Mouse (Mus musculus) embryonic facial prominence, embryonic 11.5 days (tissue): ENCODE results near the gene Ppt2. TPM values are rescaled to one million over a fixed set of nuclear protein-coding genes. Genes with fewer than 3 reads are reported as not detected.
A peak's percentile ranks its signal among the peaks of the same experiment; 100 is the strongest.

ENCODE experiments used
- ATAC-seq: fragments of 200-750 bp; cut with Nextera tagmentation; replicated peaks from 2 replicates; pipeline ENCODE4 v1.8.0; 2017; ENCODE audit warnings: low read depth; ENCODE audit not compliant: insufficient number of reproducible peaks, low FRiP score, low TSS enrichment
- DNase-seq: peaks from one replicate; pipeline ENCODE4 v3.0.0-alpha.2; 2015; ENCODE audit warnings: low spot score
- H3K27ac ChIP-seq: fragments of 300-500 bp; sonication (generic); replicated peaks from 2 replicates; pipeline ENCODE4 v1.5.1; 2014; ENCODE audit warnings: mild to moderate bottlenecking, low read depth, low read length, control low read depth
- H3K27me3 ChIP-seq: fragments of 300-500 bp; sonication (generic); 2 replicates; pipeline ENCODE4 v1.6.1; 2014; ENCODE audit warnings: mild to moderate bottlenecking, low read length, moderate library complexity, mixed read lengths; ENCODE audit not compliant: control insufficient read depth, insufficient read depth
- H3K36me3 ChIP-seq: fragments of 300-500 bp; sonication (generic); replicated peaks from 2 replicates; pipeline ENCODE4 v1.6.1; 2014; ENCODE audit warnings: low read depth, mild to moderate bottlenecking, low read length, moderate library complexity, mixed read lengths; ENCODE audit not compliant: control insufficient read depth, insufficient read depth
- H3K4me1 ChIP-seq: fragments of 300-500 bp; sonication (generic); 2 replicates; pipeline ENCODE4 v1.6.1; 2014; ENCODE audit warnings: low read length, mixed read lengths; ENCODE audit not compliant: control insufficient read depth, insufficient read depth
- H3K4me2 ChIP-seq: fragments of 300-500 bp; sonication (generic); 2 replicates; pipeline ENCODE4 v1.6.1; 2014; ENCODE audit warnings: low read depth, mild to moderate bottlenecking, control low read depth, low read length, moderate library complexity
- H3K4me3 ChIP-seq: fragments of 300-500 bp; sonication (generic); 2 replicates; pipeline ENCODE4 v1.5.1; 2014; ENCODE audit warnings: low read depth, low read length, control low read depth
- H3K9ac ChIP-seq: fragments of 300-500 bp; sonication (generic); replicated peaks from 2 replicates; pipeline ENCODE4 v1.6.1; 2014; ENCODE audit warnings: mild to moderate bottlenecking, control low read depth, low read length
- H3K9me3 ChIP-seq: fragments of 300-500 bp; sonication (generic); replicated peaks from 2 replicates; pipeline ENCODE4 v1.6.1; 2016; ENCODE audit warnings: mild to moderate bottlenecking, low read length, inconsistent platforms, mixed read lengths; ENCODE audit not compliant: control insufficient read depth
- WGBS: fragments of 180-500 bp; shearing (Covaris S2); extraction: QIAGEN DNeasy Blood & Tissue Kit; methylation state at CpG from one replicate; pipeline ENCODE4 v1.1.7; 2014; 5-methylcytosine and 5-hydroxymethylcytosine counted together
- polyA plus RNA-seq: library from polyadenylated mRNA; unstranded; fragments of >200 nt; fragmentation: Nextera tagmentation; extraction: Ambion mirVana; gene quantifications from 2 replicates; pipeline ENCODE4 v1.2.1, GENCODE M21; 2014

Ppt2 gene
- polyA plus RNA-seq, 1 experiment from 2014 or later, result 20.0 TPM

DNA sequence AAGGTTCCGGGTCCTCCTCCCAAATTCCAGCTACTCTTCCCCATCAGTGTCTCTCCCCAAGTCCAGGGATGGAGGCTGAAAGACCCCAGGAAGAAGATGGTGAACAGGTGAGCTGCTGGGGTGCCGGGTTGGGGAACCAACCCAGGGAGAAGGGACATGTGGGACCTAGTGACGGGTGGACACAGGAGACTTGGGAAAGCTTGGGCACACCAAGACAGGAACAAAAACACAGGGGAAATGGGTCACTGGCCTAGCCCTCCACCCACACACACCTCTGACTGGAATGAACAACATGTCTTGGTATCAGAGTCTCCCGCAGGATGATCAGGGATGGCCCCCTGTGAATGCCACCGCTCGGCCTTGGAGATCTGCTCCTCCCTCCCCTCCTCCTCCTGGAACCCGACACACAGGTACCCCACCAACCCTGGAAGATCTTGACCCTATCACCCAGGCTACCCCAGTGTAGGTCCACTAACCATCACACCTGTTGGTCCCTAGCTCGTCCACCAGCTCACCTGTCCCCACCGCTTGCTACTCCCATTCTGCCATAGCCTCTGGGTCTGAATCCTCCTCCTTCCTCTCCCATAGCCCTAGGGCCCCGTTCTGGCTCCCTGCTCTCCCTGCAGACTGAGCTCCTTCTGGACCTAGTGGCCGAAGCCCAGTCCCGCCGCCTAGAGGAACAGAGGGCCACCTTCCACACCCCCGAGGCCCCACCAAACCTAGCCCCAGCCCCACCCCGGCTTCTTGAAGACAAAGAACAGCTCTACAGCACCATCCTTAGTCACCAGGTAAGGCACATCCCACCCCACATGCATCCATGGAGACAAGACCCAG, 37.9 kb downstream of the Ppt2 start:
- Histone ChIP-seq H3K27me3 (no peaks in the 10 kb centered on the region), H3K36me3 (peaks cover under 1% of the 10 kb centered on the region; the same call in 1 of the 2 replicates), H3K4me1 (peaks cover 37% of the 10 kb centered on the region), H3K9ac (no peak overlapping the region), H3K27ac (peak overlapping the region; percentile 99), H3K9me3 (no peaks in the 10 kb centered on the region), H3K4me2 (no peak overlapping the region), H3K4me3 (0 out of 2 replicates have a peak overlapping the region, but pooled peaks have one; percentile 15)
- ATAC-seq, result no peak
- no peak for DNase-seq
- whole genome bisulfite sequencing, result 45% methylated on average over 14 of the region's 15 CpGs

DNA sequence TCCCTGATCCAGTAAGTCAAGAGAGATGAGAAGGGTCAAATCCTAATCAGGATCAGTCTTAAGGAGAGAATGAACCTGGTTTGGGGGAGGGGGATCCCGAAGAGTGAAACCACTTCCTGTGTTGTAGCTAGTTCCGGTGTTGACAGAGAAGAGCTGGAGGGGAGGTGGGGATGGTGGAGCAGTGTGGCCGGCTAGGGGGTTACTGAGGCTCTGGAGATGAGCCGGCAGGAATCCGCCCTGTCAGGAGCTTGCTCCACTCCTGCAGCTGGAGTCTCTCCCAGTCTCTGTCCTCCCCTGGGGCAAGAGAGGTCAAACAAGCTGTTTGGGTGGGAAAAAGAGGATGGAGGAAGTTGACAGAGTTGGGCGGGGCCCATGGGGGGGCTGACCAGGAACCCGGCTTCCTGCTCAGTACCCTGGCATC, 38.6 kb downstream of the Ppt2 start, which contains the start of gene Gpsm3:
Gene Gpsm3 (plus strand): TSS at position 126 of the 421 bp plus-strand sequence.
- H3K36me3 ChIP-seq, result no peaks in the 10 kb centered on the region
- peak within 1 kb of the TSS; percentile 15; the same call in 1 of the 2 replicates for H3K4me3 ChIP-seq
- peak within 1 kb of the TSS; percentile 99 for H3K27ac ChIP-seq
- H3K27me3 ChIP-seq, result no peaks in the 10 kb centered on the region
- no peaks in the 10 kb centered on the region for H3K9me3 ChIP-seq
- no peak within 1 kb of the TSS for H3K4me2 ChIP-seq
- H3K4me1 ChIP-seq, result peaks cover 36% of the 10 kb centered on the region
- WGBS, result 12% methylated on average over 7 of the region's 7 CpGs
- ATAC-seq (no peak), DNase-seq (peak; percentile 36)
- H3K9ac ChIP-seq, result no peak within 1 kb of the TSS

DNA sequence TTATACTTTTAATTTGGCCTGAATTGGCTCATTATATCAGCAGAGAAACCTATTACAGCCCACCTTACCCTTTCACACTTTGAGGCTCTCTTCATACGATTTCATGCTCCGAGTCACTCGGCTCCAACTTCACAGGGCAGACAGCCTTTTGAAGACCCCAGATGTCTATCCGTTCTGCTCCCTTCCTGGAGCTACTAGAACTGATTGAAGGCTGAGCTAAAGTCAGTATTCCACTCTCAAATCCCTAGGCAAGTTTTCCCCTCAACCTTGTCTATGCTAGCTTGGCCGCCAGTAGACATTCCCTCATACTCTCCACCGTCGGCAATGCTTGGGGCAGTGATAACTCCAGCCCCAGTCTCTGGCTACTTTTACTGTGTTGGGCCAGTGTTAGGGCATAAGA, 39.1 kb downstream of the Ppt2 start:
- peaks cover 32% of the 10 kb centered on the region for H3K4me1 ChIP-seq

GRCm38 (mm10) chr17:34588767-34589166, 39.5 kb downstream of the Ppt2 start:
- WGBS, result 49% methylated on average over 3 of the region's 3 CpGs
- H3K9me3 ChIP-seq, result no peaks in the 10 kb centered on the region
- DNase-seq (no peak), ATAC-seq (no peak)
- H3K27ac ChIP-seq, result no peak overlapping the region
- H3K27me3 ChIP-seq, result no peaks in the 10 kb centered on the region
- H3K4me3 ChIP-seq, result no peak overlapping the region
- H3K9ac ChIP-seq, result no peak overlapping the region
- peaks cover 27% of the 10 kb centered on the region for H3K4me1 ChIP-seq
- no peaks in the 10 kb centered on the region for H3K36me3 ChIP-seq
- no peak overlapping the region for H3K4me2 ChIP-seq

More for the DNA sequence above, 39.1 kb downstream of the Ppt2 start:
- Histone ChIP-seq H3K4me2 (no peak overlapping the region), H3K27me3 (no peaks in the 10 kb centered on the region), H3K9me3 (no peaks in the 10 kb centered on the region), H3K27ac (no peak overlapping the region), H3K36me3 (no peaks in the 10 kb centered on the region), H3K4me3 (no peak overlapping the region), H3K9ac (no peak overlapping the region)
- 43% methylated on average over 7 of the region's 7 CpGs for WGBS
- ATAC-seq (no peak), DNase-seq (no peak)

DNA sequence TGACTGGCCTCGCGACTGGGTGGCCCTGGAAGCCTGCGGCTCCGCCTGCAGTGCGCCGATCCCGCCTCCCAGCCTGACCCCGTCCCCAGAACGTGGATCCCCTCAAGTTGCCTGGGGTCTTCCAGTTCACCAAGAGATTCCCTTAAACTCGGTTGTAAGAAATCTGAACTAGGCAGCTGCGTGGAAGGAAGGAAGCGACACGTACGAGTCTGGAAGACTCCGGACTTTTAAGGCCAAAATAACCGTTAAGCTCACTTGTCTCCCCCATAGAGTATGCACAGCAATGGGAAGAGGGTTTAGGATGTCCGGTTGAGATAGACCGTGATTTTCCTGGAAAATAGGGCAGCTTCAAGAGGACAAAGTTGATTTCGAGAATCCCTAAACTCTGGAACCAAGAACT, 40.5 kb downstream of the Ppt2 start:
- peak overlapping the region; percentile 86 for H3K9ac ChIP-seq
- peaks cover 25% of the 10 kb centered on the region for H3K4me1 ChIP-seq
- no peaks in the 10 kb centered on the region for H3K9me3 ChIP-seq
- 6% methylated on average over 19 of the region's 19 CpGs for WGBS
- ATAC-seq (no peak), DNase-seq (no peak)
- H3K27ac ChIP-seq, result peak overlapping the region; percentile 95
- no peaks in the 10 kb centered on the region for H3K27me3 ChIP-seq
- H3K4me2 ChIP-seq, result peak overlapping the region; percentile 91
- no peaks in the 10 kb centered on the region for H3K36me3 ChIP-seq
- H3K4me3 ChIP-seq, result peak overlapping the region; percentile 52

GRCm38 (mm10) chr17:34587423-34587811, 40.9 kb downstream of the Ppt2 start:
- WGBS, result under 1% methylated on average over 50 of the region's 50 CpGs
- ATAC-seq (peak; percentile 81), DNase-seq (peak; percentile 96)
- H3K36me3 ChIP-seq, result no peaks in the 10 kb centered on the region
- H3K9me3 ChIP-seq, result no peaks in the 10 kb centered on the region
- H3K4me3 ChIP-seq, result peak overlapping the region; percentile 52
- H3K27me3 ChIP-seq, result no peaks in the 10 kb centered on the region
- peaks cover 25% of the 10 kb centered on the region for H3K4me1 ChIP-seq
- peak overlapping the region; percentile 95 for H3K27ac ChIP-seq
- H3K9ac ChIP-seq, result peak overlapping the region; percentile 86
- H3K4me2 ChIP-seq, result peak overlapping the region; percentile 91

GRCm38 (mm10) chr17:34586796-34587422, 41.4 kb downstream of the Ppt2 start:
- H3K27ac ChIP-seq, result peak overlapping the region; percentile 95
- peak overlapping the region; percentile 52 for H3K4me3 ChIP-seq
- H3K9me3 ChIP-seq, result no peaks in the 10 kb centered on the region
- ATAC-seq (peak; percentile 74), DNase-seq (peak; percentile 95)
- H3K4me2 ChIP-seq, result peak overlapping the region; percentile 91
- no peaks in the 10 kb centered on the region for H3K27me3 ChIP-seq
- H3K9ac ChIP-seq, result peak overlapping the region; percentile 86
- H3K4me1 ChIP-seq, result peaks cover 25% of the 10 kb centered on the region
- WGBS, result under 1% methylated on average over 37 of the region's 38 CpGs
- no peaks in the 10 kb centered on the region for H3K36me3 ChIP-seq
